Mouse (Mus musculus): Measurements from ENCODE around the gene Ppp2r2c. TPM values are rescaled to one million over a fixed set of nuclear protein-coding genes. Genes with fewer than 3 reads are reported as not detected.

The Ppp2r2c gene
- polyA plus RNA-seq, 1 experiment from 2014 or later: 3.2 TPM

- Histone ChIP-seq H3K4me3 (no peak overlapping the region), H3K4me1 (peaks cover 10% of the 10 kb centered on the region), H3K27ac (replicated peaks) (no peak overlapping the region), H3K9me3 (no peaks in the 10 kb centered on the region), H3K36me3 (no peaks in the 10 kb centered on the region), H3K9ac (replicated peaks) (no peak overlapping the region), H3K27me3 (peaks cover 10% of the 10 kb centered on the region; the same call in 1 of the 2 replicates), H3K4me2 (replicated peaks) (no peak overlapping the region)
- WGBS: 79% methylated on average over 4 of the region's 4 CpGs
- no peak for ATAC-seq (ENCODE audit: low FRiP score, low read depth)
Observed at GRCm38 (mm10) chr5:36917245-36917644, 48.9 kb downstream of the Ppp2r2c start.

- Histone ChIP-seq H3K4me1 (peaks cover 6% of the 10 kb centered on the region), H3K36me3 (no peaks in the 10 kb centered on the region), H3K9me3 (no peaks in the 10 kb centered on the region), H3K27ac (replicated peaks) (no peak overlapping the region), H3K4me3 (no peak overlapping the region), H3K4me2 (replicated peaks) (no peak overlapping the region), H3K9ac (replicated peaks) (no peak overlapping the region), H3K27me3 (peaks cover 6% of the 10 kb centered on the region; the same call in 1 of the 2 replicates)
- ATAC-seq (ENCODE audit: low FRiP score, low read depth): no peak
- WGBS: 78% methylated on average over 6 of the region's 7 CpGs
Observed at GRCm38 (mm10) chr5:36918016-36918415, 49.7 kb downstream of the Ppp2r2c start.

- no peaks in the 10 kb centered on the region for H3K9me3 ChIP-seq
- H3K9ac ChIP-seq (replicated peaks): no peak overlapping the region
- no peak overlapping the region for H3K27ac ChIP-seq (replicated peaks)
- H3K27me3 ChIP-seq: peaks cover 9% of the 10 kb centered on the region; the same call in 1 of the 2 replicates
- WGBS: 64% methylated on average over 1 of the region's 1 CpGs
- no peak for ATAC-seq (ENCODE audit: low FRiP score, low read depth)
- H3K36me3 ChIP-seq: no peaks in the 10 kb centered on the region
- H3K4me1 ChIP-seq: peaks cover 5% of the 10 kb centered on the region; the same call in 1 of the 2 replicates
- no peak overlapping the region for H3K4me3 ChIP-seq
- no peak overlapping the region for H3K4me2 ChIP-seq (replicated peaks)
Observed at GRCm38 (mm10) chr5:36920072-36920471, 51.8 kb downstream of the Ppp2r2c start.

- no peaks in the 10 kb centered on the region for H3K9me3 ChIP-seq
- H3K4me3 ChIP-seq: no peak overlapping the region
- peaks cover 5% of the 10 kb centered on the region; the same call in 1 of the 2 replicates for H3K4me1 ChIP-seq
- no peak overlapping the region for H3K4me2 ChIP-seq (replicated peaks)
- H3K27me3 ChIP-seq: peaks cover 4% of the 10 kb centered on the region; the same call in 1 of the 2 replicates
- no peak for ATAC-seq (ENCODE audit: low FRiP score, low read depth)
- 77% methylated on average over 1 of the region's 1 CpGs for WGBS
- H3K9ac ChIP-seq (replicated peaks): no peak overlapping the region
- H3K36me3 ChIP-seq: no peaks in the 10 kb centered on the region
- H3K27ac ChIP-seq (replicated peaks): no peak overlapping the region
Observed at GRCm38 (mm10) chr5:36921871-36922270, 53.6 kb downstream of the Ppp2r2c start.

GRCm38 (mm10) chr5:36922811-36923210, 54.5 kb downstream of the Ppp2r2c start:
- 81% methylated on average over 10 of the region's 10 CpGs for WGBS
- H3K36me3 ChIP-seq: no peaks in the 10 kb centered on the region
- H3K9ac ChIP-seq (replicated peaks): no peak overlapping the region
- no peak overlapping the region for H3K4me2 ChIP-seq (replicated peaks)
- peaks cover 5% of the 10 kb centered on the region; the same call in 1 of the 2 replicates for H3K4me1 ChIP-seq
- H3K4me3 ChIP-seq: no peak overlapping the region
- H3K9me3 ChIP-seq: no peaks in the 10 kb centered on the region
- H3K27ac ChIP-seq (replicated peaks): no peak overlapping the region
- ATAC-seq (ENCODE audit: low FRiP score, low read depth): no peak
- peaks cover 4% of the 10 kb centered on the region; the same call in 1 of the 2 replicates for H3K27me3 ChIP-seq

GRCm38 (mm10) chr5:36923826-36924700, 55.8 kb downstream of the Ppp2r2c start:
- WGBS: 61% methylated on average over 11 of the region's 11 CpGs
- H3K4me1 ChIP-seq: no peaks in the 10 kb centered on the region
- H3K27me3 ChIP-seq: peaks cover 4% of the 10 kb centered on the region; the same call in 1 of the 2 replicates
- no peak overlapping the region for H3K4me3 ChIP-seq
- no peak overlapping the region for H3K27ac ChIP-seq (replicated peaks)
- no peaks in the 10 kb centered on the region for H3K9me3 ChIP-seq
- H3K4me2 ChIP-seq (replicated peaks): no peak overlapping the region
- H3K36me3 ChIP-seq: no peaks in the 10 kb centered on the region
- no peak for ATAC-seq (ENCODE audit: low FRiP score, low read depth)
- H3K9ac ChIP-seq (replicated peaks): no peak overlapping the region

- H3K27ac ChIP-seq (replicated peaks): no peak overlapping the region
- 46% methylated on average over 4 of the region's 4 CpGs for WGBS
- no peak overlapping the region for H3K4me2 ChIP-seq (replicated peaks)
- H3K4me3 ChIP-seq: no peak overlapping the region
- no peaks in the 10 kb centered on the region; the same call in 1 of the 2 replicates for H3K27me3 ChIP-seq
- H3K9me3 ChIP-seq: no peaks in the 10 kb centered on the region
- ATAC-seq (ENCODE audit: low FRiP score, low read depth): no peak
- H3K36me3 ChIP-seq: no peaks in the 10 kb centered on the region
- H3K9ac ChIP-seq (replicated peaks): no peak overlapping the region
- H3K4me1 ChIP-seq: no peaks in the 10 kb centered on the region
Observed at GRCm38 (mm10) chr5:36928701-36929100, 60.4 kb downstream of the Ppp2r2c start.

- Histone ChIP-seq H3K27me3 (no peaks in the 10 kb centered on the region), H3K4me2 (replicated peaks) (no peak overlapping the region), H3K4me3 (no peak overlapping the region), H3K4me1 (no peaks in the 10 kb centered on the region), H3K36me3 (no peaks in the 10 kb centered on the region), H3K9ac (replicated peaks) (no peak overlapping the region), H3K27ac (replicated peaks) (no peak overlapping the region), H3K9me3 (no peaks in the 10 kb centered on the region)
- WGBS: 72% methylated on average over 3 of the region's 3 CpGs
- ATAC-seq (ENCODE audit: low FRiP score, low read depth): no peak
Observed at GRCm38 (mm10) chr5:36929376-36929775, 61.1 kb downstream of the Ppp2r2c start.

GRCm38 (mm10) chr5:36933383-36933782, 65.1 kb downstream of the Ppp2r2c start:
- Histone ChIP-seq H3K4me1 (peaks cover 13% of the 10 kb centered on the region), H3K27ac (replicated peaks) (no peak overlapping the region), H3K36me3 (no peaks in the 10 kb centered on the region), H3K9me3 (no peaks in the 10 kb centered on the region), H3K4me3 (no peak overlapping the region), H3K4me2 (replicated peaks) (no peak overlapping the region), H3K9ac (replicated peaks) (no peak overlapping the region), H3K27me3 (no peaks in the 10 kb centered on the region)
- no peak for ATAC-seq (ENCODE audit: low FRiP score, low read depth)
- WGBS: 71% methylated on average over 7 of the region's 8 CpGs

GRCm38 (mm10) chr5:36935486-36936473, 67.5 kb downstream of the Ppp2r2c start:
- H3K4me2 ChIP-seq (replicated peaks): no peak overlapping the region
- H3K4me3 ChIP-seq: no peak overlapping the region
- H3K9me3 ChIP-seq: no peaks in the 10 kb centered on the region
- no peaks in the 10 kb centered on the region for H3K27me3 ChIP-seq
- 0 out of 2 replicates have a peak overlapping the region, but pooled peaks have one; percentile 16 for H3K27ac ChIP-seq (replicated peaks)
- H3K9ac ChIP-seq (replicated peaks): no peak overlapping the region
- ATAC-seq (ENCODE audit: low FRiP score, low read depth): peak; percentile 78
- H3K36me3 ChIP-seq: no peaks in the 10 kb centered on the region
- H3K4me1 ChIP-seq: peaks cover 13% of the 10 kb centered on the region
- 62% methylated on average over 17 of the region's 17 CpGs for WGBS

- Histone ChIP-seq H3K9me3 (no peaks in the 10 kb centered on the region), H3K4me2 (replicated peaks) (no peak overlapping the region), H3K4me3 (no peak overlapping the region), H3K27ac (replicated peaks) (no peak overlapping the region), H3K4me1 (peaks cover 13% of the 10 kb centered on the region), H3K9ac (replicated peaks) (no peak overlapping the region), H3K36me3 (no peaks in the 10 kb centered on the region), H3K27me3 (no peaks in the 10 kb centered on the region)
- WGBS: 85% methylated on average over 7 of the region's 7 CpGs
- no peak for ATAC-seq (ENCODE audit: low FRiP score, low read depth)
Observed at GRCm38 (mm10) chr5:36936548-36936947, 68.2 kb downstream of the Ppp2r2c start.

All from midbrain, embryonic 12.5 days (tissue).